Mouse (Mus musculus) heart, postnatal 25 days (tissue): ENCODE measurements at regions not wholly inside any gene's neighbourhood (a gene's known extent, or its start where the extent isn't known, plus 50 kb on each side); places are given as distances from the start of the nearest gene placed in this dataset.

ENCODE experiments used
- DNase-seq: peaks from one replicate; pipeline ENCODE4 v3.0.0; 2022; ENCODE audit warnings: low spot score
- intact Hi-C: fragments of 180-260 bp; cut with DNase I; formaldehyde crosslinking; loops from one replicate; pipeline ENCODE4 v1.15.1; 2025

- intact Hi-C loops, result no loop called here
- no peak for DNase-seq
Measured at GRCm38 (mm10) chr5:103320341-103320740, 104.7 kb upstream of the Ptpn13 start.

- intact Hi-C loops, result no loop called here
Measured at GRCm38 (mm10) chr5:103309806-103310525, 98.8 kb upstream of the Mapk10 start.

GRCm38 (mm10) chr5:103305716-103306447 is 94.7 kb upstream of the Mapk10 start:
- intact Hi-C loops, result no loop called here

More at GRCm38 (mm10) chr5:103309806-103310525, 98.8 kb upstream of the Mapk10 start:
- DNase-seq, result no peak

GRCm38 (mm10) chr5:103304975-103305374 is 93.8 kb upstream of the Mapk10 start:
- intact Hi-C loops, result no loop called here
- DNase-seq, result no peak

More at GRCm38 (mm10) chr5:103305716-103306447, 94.7 kb upstream of the Mapk10 start:
- no peak for DNase-seq

GRCm38 (mm10) chr5:103302744-103303143 is 91.6 kb upstream of the Mapk10 start:
- no peak for DNase-seq
- intact Hi-C loops, result no loop called here

- intact Hi-C loops, result no loop called here
- no peak for DNase-seq
Measured at GRCm38 (mm10) chr5:103301303-103301702, 90.2 kb upstream of the Mapk10 start.

- intact Hi-C loops, result no loop called here
- DNase-seq, result no peak
Measured at GRCm38 (mm10) chr5:103293953-103294352, 82.8 kb upstream of the Mapk10 start.

GRCm38 (mm10) chr5:103291691-103292090 is 80.6 kb upstream of the Mapk10 start:
- DNase-seq, result no peak
- intact Hi-C loops, result no loop called here

- intact Hi-C loops, result no loop called here
Measured at GRCm38 (mm10) chr5:103291219-103291618, 80.1 kb upstream of the Mapk10 start.

GRCm38 (mm10) chr5:103269206-103269605 is 58.1 kb upstream of the Mapk10 start:
- intact Hi-C loops, result no loop called here
- DNase-seq, result no peak

More at GRCm38 (mm10) chr5:103291219-103291618, 80.1 kb upstream of the Mapk10 start:
- DNase-seq, result no peak

GRCm38 (mm10) chr5:103264903-103265302 is 53.8 kb upstream of the Mapk10 start:
- no peak for DNase-seq
- intact Hi-C loops, result no loop called here

- intact Hi-C loops, result no loop called here
- DNase-seq, result no peak
Measured at GRCm38 (mm10) chr5:103261406-103261805, 50.3 kb upstream of the Mapk10 start.
